ENCODE assay signal across 27 mouse cellular contexts in the genomic region with DNA sequence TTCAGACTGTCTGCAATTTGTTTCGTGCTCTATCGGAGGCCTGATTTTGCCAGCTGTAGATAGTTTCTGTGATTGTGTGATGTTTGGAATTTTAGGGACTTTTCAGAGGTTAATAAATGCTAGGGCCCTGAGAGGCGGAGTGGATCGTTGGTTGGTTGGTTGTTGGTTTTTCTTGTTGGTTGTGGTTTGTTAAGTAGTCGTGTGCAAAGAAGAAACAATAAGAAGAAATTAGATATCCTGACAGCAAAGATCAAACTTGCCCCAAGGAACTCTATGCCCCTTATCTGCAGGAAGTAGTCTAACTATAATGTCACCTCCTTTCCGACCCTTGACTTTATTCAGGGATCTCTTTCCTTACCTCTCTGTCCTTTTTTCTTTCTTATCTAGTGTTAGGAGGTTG. TPM values are rescaled to one million over a fixed set of nuclear protein-coding genes. Genes with fewer than 3 reads are reported as not detected.
"Had no signal": no experiment of that assay in that cellular context is flagged by ENCODE, and none has a peak within 500 bp of the region (broad histone marks: within the 10 kb centered on the region; RNA-seq: fewer than 3 reads in every experiment).

No protein-coding gene starts in this region.

- H3K9me3 ChIP-seq: heart, embryonic 10.5 days; heart, embryonic 12.5 days; hindbrain, embryonic 10.5 days; hindbrain, embryonic 13.5 days; hindbrain, embryonic 15.5 days; intestine, embryonic 15.5 days; limb, embryonic 10.5 days; limb, embryonic 12.5 days; liver, embryonic 13.5 days; liver, embryonic 15.5 days had no signal

- H3K27ac ChIP-seq: gastrocnemius, adult 2 months; heart, embryonic 10.5 days; hindbrain, embryonic 10.5 days; hindbrain, embryonic 13.5 days; hindbrain, embryonic 15.5 days; hindbrain, postnatal 0 days; intestine, embryonic 15.5 days; limb, embryonic 10.5 days; limb, embryonic 12.5 days; liver, embryonic 13.5 days; liver, embryonic 15.5 days had no signal

- H3K36me3 ChIP-seq: heart, embryonic 10.5 days; heart, embryonic 12.5 days; hindbrain, embryonic 10.5 days; hindbrain, embryonic 13.5 days; hindbrain, embryonic 15.5 days; intestine, embryonic 15.5 days; limb, embryonic 10.5 days; limb, embryonic 12.5 days; liver, embryonic 13.5 days; liver, embryonic 15.5 days had no signal

- H3K4me1 ChIP-seq: heart, embryonic 10.5 days; heart, embryonic 12.5 days; intestine, embryonic 15.5 days; limb, embryonic 10.5 days; limb, embryonic 12.5 days; liver, embryonic 13.5 days; liver, embryonic 15.5 days had no signal

- H3K4me3 ChIP-seq: gastrocnemius, adult 2 months; heart, embryonic 10.5 days; heart, embryonic 12.5 days; hindbrain, embryonic 10.5 days; hindbrain, embryonic 13.5 days; hindbrain, embryonic 15.5 days; intestine, embryonic 15.5 days; limb, embryonic 10.5 days; limb, embryonic 12.5 days; liver, embryonic 13.5 days; liver, embryonic 15.5 days had no signal

- H3K27me3 ChIP-seq: heart, embryonic 12.5 days; hindbrain, embryonic 13.5 days; hindbrain, embryonic 15.5 days; intestine, embryonic 15.5 days; limb, embryonic 12.5 days; liver, embryonic 13.5 days; liver, embryonic 15.5 days had no signal

- DNase-seq: gastrocnemius, adult 2 months; gastrocnemius, postnatal 10 days; gastrocnemius, postnatal 25 days; heart, adult 18-20 months; heart, postnatal 10 days; heart, postnatal 4 days; kidney, adult 18-20 months; kidney, adult 8-10 months; kidney, postnatal 10 days; kidney, postnatal 36 days; layer of hippocampus, adult 9-11 months; layer of hippocampus, postnatal 36 days; liver; liver, embryonic 13.5 days had no signal

- H3K9ac ChIP-seq: heart, embryonic 12.5 days; hindbrain, embryonic 13.5 days; hindbrain, embryonic 15.5 days; intestine, embryonic 15.5 days; limb, embryonic 12.5 days; liver, embryonic 13.5 days; liver, embryonic 15.5 days had no signal

RNA-seq across cellular contexts. Expression of a gene that starts 18.4 kb away (rescaled TPM):
- total RNA-seq: gastrocnemius, adult 2 months; hindbrain, postnatal 0 days had no signal
- polyA plus RNA-seq: heart, embryonic 10.5 days; heart, embryonic 12.5 days; heart, embryonic 14.5 days; hindbrain, embryonic 10.5 days; hindbrain, embryonic 13.5 days; hindbrain, postnatal 0 days; kidney, embryonic 16.5 days; limb, embryonic 10.5 days; limb, embryonic 12.5 days; liver, embryonic 11.5 days; liver, embryonic 15.5 days had no signal
